Mouse (Mus musculus) cerebellum, adult 11-12 months (tissue): ENCODE data around the gene Olig3.
"Not testable (repeated sequence)": the region's sequence is repeated elsewhere in the genome, so short reads cannot be mapped to it uniquely, and the experiment has no call there.

Experiments
- DNase-seq: peaks from one replicate; pipeline ENCODE4 v3.0.0; 2022

Gene Olig3

DNA sequence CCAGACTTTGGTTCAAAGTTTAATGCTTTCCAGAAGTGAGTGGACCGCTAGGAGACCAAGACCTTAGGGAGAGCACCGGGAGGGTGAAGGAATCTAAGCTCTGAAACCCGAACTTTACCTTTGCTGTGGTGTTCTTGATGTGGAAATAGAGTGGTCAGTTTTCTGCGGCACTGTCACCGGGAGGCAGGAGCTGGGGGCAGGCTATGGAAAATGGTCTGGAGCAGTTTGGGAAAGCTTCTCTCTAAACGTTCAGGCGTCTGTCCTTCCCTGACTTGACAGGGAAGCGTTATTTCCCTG, 5.9 kb downstream of the Olig3 start:
- DNase-seq = no peak

GRCm38 (mm10) chr10:19362861-19363260, 6.5 kb downstream of the Olig3 start:
- no peak for DNase-seq

GRCm38 (mm10) chr10:19363365-19363764, 7.0 kb downstream of the Olig3 start:
- no peak for DNase-seq

GRCm38 (mm10) chr10:19369143-19369542, 12.8 kb downstream of the Olig3 start:
- no peak for DNase-seq

DNA sequence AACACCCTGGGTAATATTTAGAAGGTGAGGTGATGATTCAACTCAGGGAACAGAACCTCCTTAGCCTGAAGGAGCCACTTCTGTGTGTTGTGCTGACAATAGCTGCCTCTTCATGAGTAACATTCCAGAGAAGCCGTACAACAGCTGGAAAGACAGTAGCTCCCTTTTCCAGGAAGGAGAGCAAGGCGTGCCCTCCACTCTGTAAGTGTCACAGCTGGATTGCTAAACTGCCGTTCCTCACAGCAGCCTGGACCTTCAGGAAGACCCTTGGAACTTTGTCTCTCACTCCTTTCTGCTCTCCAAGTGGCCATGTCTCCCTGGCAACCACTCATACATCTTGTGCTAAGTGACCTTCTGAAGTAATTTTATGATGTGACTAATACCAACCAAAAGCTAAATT, 13.8 kb downstream of the Olig3 start:
- no peak for DNase-seq

DNA sequence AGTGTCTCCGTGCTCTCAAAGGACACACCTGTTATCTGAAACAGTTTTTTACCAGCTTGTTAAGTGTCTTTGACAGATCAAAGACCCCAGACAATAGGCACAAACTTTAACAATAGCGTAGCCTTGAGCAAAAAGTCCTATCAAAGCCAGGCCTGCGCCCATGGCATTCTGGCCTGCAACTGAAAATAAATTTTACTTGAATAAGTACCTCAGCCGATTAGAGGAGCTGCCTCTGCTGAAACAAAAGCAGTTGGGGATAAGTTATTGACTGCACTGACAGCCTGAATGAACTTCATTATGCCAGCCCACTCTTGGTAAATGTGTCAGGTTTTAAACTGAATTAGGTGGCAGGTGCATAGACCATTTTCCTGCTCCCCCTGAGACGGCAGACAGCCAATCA, 15.9 kb downstream of the Olig3 start:
- no peak for DNase-seq

GRCm38 (mm10) chr10:19373797-19374196, 17.5 kb downstream of the Olig3 start:
- peak; percentile 85 for DNase-seq

- DNase-seq = no peak
Measured at GRCm38 (mm10) chr10:19374311-19374710, 18.0 kb downstream of the Olig3 start.

GRCm38 (mm10) chr10:19375838-19376237, 19.5 kb downstream of the Olig3 start:
- DNase-seq = no peak

- not testable (repeated sequence) for DNase-seq
Measured at GRCm38 (mm10) chr10:19380971-19381370, 24.6 kb downstream of the Olig3 start.

- DNase-seq = no peak
Measured at GRCm38 (mm10) chr10:19384176-19384575, 27.8 kb downstream of the Olig3 start.

DNA sequence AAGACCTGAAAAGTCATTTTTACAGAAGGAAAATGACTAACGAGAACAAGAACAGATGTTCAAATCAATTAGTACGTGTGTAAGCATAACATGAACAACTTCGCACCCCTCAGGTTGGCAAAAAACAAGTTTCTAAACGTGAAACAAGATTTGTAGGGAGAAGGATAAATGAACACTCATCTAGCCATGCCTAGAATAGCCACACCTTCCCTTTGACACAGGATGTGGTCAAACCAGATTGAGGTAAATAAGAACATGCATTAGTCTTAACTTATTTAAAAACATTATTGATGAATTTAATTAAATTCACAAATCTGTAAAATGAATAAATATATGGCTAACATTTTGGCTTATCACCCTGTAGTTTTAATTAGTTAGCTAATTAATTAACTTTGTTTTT, 35.5 kb downstream of the Olig3 start:
- no peak for DNase-seq

DNA sequence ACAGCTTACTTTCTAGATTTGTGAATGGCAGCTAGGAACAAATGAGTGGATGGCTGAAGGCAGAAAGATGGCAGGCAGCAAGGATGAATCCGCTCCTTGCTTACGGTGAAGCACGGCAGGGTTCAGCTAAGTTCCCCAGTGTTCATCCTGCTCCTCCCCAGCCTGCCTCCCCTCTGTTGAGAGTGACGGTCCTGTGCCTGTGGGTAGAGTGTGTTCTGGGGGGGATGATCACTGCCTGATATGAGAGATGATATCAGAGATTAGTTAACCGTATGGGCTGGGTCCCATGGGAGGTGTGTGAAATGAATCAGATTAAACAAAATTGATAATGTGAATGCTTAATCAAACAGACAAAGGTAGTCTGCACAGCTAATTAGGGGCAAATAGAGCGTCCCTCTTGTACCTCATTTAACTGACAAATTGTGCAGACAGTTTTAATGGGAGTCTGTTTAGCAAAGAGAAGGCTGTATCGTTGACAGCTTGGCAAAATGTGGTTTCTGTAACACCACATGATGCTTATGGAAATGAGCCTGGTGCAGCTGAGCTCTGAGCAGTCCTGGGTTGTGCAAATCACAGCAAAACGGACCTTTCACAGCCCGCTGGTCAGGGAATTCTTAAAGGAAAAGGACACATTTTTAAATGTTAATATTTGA, 40.3 kb downstream of the Olig3 start:
- no peak for DNase-seq

DNA sequence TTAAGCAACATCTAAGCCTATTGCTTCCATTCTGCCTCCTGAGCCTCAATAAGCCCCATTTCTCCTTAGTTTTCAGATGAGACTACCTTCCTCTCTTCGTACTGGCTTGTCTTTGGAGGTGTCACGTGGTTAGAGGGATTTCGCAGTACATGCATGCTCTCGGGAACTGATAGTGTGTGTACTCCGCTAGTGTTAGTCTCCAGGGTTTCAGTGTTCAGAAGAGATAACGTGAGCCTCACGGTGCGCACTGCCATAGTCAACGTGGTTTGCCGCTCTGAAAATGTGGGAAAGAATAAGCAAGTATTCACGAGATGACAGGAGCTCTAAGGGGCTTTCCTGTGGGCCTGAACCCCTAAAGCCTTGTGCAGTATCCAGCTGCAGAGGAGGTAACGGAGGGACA, 41.1 kb downstream of the Olig3 start:
- no peak for DNase-seq

GRCm38 (mm10) chr10:19401136-19401535, 44.8 kb downstream of the Olig3 start:
- no peak for DNase-seq

DNA sequence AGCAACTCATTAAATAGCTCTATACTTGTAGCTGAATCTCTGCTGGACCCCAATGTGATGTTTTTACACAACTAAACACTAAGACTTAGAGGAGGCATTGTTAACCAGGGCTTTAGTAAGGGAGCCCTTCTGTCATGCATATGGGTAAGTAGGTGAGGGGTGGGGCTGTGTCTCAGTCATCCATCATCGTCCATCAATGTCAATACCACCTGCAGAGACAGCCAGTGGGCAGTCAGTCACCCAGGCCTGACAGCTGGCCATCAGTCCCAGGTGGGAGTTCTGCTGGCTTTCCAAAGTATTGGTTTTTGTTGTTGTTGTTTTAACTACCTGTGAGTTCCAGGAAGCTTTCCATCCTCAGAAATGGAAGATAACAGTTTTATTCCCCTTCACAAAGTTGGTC, 48.1 kb downstream of the Olig3 start:
- no peak for DNase-seq

DNA sequence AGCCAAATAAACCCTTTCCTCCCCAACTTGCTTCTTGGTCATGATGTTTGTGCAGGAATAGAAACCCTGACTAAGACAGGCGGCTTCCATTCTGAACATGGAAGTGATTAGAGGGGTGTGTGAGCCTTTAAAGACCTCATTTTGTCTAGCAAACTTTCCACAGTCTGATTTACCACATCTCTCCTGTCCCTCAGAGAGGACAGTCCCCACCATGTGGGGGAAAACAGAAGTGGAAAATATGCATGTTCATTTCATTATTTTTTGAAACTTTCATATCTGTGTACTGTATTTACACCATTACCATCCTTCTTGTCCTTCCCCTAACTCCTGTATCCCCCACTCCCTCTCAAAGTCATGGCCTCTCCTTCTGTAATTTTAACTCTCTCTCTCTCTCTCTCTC, 49.6 kb downstream of the Olig3 start:
- no peak for DNase-seq

DNA sequence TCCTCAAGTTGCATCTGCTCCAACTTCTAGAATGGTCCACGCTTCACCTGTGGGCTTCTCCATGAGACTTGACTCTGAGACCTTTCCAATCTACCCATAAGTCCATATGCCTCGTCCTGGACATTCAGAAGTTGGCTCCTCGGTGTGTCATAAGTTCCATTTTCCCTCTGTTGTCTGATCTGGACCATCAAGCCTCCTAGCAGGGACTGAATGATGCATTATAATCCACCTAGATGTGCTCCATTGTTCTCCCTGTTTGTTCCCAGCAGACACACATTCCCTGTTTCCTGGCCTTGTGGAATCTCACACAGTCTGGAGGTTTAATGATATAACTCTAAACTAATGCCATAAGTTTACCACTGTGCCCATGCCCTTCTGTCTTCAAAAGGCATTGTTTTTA, 50.8 kb downstream of the Olig3 start:
- DNase-seq = no peak
